Mouse (Mus musculus) mouse embryonic stem cell (cell line): Measurements from ENCODE around the gene Tpgs1.

ENCODE experiments used
- in situ Hi-C, 2 experiments: fragments of 300-500 bp; cut with MboI; formaldehyde crosslinking; loops; 1 replicate in 1 of 2; 3 replicates in 1 of 2; pipeline ENCODE4 v1.14.3; 2019 to 2020; ENCODE audit warnings: low sequenced_read_pairs in 2 of 2, low pct_unique_long_range_greater_than_20kb in 1 of 2, mixed read lengths in 1 of 2; ENCODE audit not compliant: unreplicated experiment in 1 of 2

Gene Tpgs1

DNA sequence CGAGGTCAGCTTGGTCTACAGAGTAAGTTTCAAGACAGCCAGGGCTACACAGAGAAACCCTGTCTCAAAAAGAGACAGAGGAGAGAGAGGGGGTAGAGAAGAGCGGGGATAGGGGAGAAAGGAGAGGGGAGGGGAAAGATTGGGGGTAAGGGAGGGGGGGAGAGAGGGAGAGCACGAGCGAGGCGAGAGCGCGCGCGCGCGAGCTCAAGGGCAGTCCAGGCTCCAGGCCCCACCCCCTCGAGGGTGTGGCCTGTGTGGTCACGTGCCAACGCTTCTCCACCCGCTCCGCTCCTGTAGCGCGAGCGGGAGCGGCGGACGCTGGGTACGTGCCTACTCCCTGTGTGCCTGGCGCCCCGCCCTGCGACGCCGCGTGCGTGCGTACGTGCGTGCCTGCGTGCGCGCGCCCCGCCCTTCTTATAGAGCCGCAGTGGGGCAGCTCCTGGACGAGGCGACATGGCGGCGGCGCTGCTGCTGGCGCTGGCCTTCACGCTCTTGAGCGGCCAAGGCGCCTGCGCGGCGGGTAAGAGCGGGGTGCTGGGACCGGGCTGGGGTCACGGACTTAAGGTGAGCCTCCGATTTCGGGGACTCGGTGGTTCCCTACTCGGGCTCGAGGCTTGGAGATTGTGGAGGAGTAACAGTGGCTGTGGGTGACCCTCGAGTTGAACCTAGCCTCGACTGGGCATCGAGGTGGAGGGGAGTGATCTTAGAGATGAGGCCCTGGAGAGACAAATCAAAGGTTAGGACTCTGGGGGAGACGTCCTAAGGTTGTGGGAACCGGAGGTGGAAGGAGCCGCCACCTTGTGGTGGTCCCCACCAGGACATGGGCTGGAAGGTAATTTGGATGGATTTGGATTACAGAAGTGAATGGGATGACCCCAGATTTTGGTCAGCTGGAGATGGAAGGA is 35.1 kb downstream of the Tpgs1 start, which contains the start of gene Bsg:
Gene Bsg (plus strand): TSS at position 427 of the 905 bp plus-strand sequence.
- in situ Hi-C loops: no loop called here

DNA sequence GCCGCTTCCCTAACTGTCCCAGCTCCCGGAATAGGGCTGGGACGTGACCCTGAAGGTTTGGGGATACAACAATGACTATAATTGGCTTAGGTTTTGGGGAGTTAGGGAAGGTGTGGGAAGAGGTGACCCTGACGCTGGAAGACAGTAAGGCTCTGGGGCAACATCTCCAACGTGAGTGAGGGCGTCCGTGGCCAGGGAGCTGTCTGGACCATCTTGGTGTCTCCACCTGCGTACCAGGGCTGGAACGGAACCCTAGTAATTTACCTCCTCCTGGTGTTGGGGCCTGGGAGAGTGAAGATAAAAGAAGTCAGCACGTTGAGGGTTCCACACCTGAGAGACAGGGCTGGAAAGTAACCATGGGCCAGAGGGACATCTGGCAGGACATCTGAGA is 35.8 kb downstream of the Tpgs1 start:
- in situ Hi-C loops: no loop called here

DNA sequence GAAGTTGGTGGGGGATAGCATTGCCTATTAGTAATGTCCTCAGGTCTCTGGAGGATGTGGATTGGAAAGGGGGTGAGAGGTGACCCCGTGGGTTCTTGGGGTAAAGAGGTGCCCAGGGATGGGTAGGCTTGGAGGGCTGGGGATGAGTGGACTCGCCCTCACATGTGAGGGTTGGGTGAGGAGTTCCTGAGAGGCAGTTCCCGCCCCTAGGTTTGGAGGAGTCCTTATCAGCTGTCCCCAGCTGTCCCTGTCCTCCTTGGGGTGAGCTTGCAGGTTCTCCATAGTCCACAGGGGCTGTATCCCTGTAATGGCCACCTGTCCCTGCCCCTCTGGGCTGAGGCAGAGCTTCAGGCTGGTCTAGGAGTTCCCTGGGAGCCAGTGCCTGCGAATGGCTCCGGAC is 36.8 kb downstream of the Tpgs1 start:
- in situ Hi-C loops: no loop called here

- in situ Hi-C loops: no loop called here
These were observed 37.4 kb downstream of the Tpgs1 start for GRCm38 (mm10) chr10:79706406-79707094.

- in situ Hi-C loops: no loop called here
These were observed 38.0 kb downstream of the Tpgs1 start for GRCm38 (mm10) chr10:79707162-79707561.

- in situ Hi-C loops: no loop called here
These were observed 38.6 kb downstream of the Tpgs1 start for GRCm38 (mm10) chr10:79707759-79708158.

DNA sequence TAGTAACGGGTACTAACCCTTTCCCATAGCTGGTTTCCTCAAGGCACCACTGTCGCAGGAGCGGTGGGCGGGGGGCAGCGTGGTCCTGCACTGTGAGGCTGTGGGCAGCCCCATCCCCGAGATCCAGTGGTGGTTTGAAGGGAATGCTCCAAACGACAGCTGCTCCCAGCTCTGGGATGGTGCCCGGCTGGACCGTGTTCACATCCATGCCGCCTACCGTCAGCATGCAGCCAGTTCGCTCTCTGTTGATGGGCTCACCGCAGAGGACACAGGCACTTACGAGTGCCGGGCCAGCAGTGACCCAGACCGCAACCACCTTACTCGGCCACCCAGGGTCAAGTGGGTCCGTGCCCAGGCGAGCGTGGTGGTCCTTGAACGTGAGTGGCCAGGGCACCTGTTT is 39.5 kb downstream of the Tpgs1 start:
- in situ Hi-C loops: no loop called here

- in situ Hi-C loops: no loop called here
These were observed 40.1 kb downstream of the Tpgs1 start for GRCm38 (mm10) chr10:79709307-79709706.

DNA sequence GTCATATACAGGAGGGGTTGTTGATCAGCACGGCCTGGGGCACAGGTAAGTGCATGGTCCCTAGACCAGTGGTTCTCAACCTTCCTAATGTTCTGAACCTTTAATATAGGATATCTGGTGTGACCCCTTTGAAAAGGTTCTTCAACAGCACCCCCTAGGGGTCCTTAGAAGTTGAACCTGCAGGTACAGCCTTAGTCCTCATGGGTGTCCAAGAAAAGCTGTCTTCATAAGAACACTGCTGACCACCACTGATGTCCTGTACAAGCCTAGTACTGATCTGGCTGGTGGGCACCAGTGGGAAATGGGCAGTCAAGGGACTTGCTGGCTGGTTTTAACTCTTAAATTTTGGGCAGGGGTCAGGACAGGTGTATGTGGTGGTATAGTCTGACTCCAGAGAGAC is 42.9 kb downstream of the Tpgs1 start:
- in situ Hi-C loops: no loop called here

GRCm38 (mm10) chr10:79712499-79713126 is 43.4 kb downstream of the Tpgs1 start:
- in situ Hi-C loops: no loop called here

- in situ Hi-C loops: no loop called here
These were observed 44.0 kb downstream of the Tpgs1 start for GRCm38 (mm10) chr10:79713163-79713562.

DNA sequence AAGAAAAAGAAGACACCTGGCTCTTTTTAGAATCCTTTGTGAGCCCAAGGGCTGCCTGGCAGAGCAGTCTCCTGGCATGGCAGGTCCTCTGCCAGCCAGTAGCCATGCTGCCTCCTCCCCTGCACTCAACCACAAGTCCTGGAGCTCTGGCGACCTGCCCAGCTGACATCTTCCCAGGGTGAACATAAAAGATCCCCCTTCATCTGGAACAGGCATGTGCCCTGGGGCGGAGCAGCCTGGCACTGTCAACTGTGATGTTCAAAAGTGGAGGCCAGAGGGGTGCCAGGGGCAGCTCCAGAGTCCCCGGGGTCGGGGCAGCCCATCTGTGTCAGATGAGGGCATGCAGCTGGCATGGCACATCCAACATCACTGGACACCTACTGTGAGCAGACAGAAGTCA is 45.8 kb downstream of the Tpgs1 start:
- in situ Hi-C loops: no loop called here

GRCm38 (mm10) chr10:79716254-79716987 is 47.3 kb downstream of the Tpgs1 start, which contains the start of gene Hcn2:
Gene Hcn2 (plus strand): TSS chr10:79716634.
- in situ Hi-C loops: no loop called here

- in situ Hi-C loops: no loop called here
These were observed 47.8 kb downstream of the Tpgs1 start for GRCm38 (mm10) chr10:79716988-79717355.

DNA sequence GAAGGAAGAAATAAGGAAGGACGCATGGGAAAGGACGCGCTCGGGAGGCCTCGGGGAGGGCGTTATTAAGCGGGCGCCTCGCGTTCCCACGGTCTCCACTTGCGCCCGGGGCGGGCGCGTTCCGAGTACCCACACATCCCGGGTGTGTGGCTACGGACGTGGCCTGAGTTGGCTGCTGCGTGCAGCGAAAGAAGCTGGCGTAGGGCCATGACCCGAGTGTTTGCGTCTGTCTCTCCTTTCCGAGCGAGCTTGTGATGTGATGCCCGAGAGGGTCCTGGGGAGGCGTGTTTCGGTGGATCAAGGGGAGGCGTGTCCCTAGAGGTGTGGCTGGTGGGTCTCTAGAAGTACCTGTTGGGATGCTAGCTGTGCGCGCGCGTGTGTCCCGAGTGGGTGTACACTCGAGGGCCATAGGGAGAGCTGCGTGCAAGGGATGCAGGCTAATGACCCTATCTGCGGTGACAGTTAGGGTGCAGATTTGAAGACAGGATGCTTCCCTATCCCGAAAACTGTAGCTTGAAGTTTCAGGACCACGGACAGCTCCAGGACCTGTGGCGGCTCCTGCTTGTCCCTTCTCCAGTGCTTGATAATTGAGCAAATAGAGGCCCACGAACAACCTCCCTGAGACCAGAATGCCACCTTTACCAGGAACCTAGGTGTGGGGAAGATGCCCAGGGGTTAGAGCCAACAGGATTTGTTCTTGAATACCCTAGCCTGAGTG is 48.6 kb downstream of the Tpgs1 start:
- in situ Hi-C loops: no loop called here

GRCm38 (mm10) chr10:79721089-79721488 is 51.9 kb downstream of the Tpgs1 start:
- in situ Hi-C loops: no loop called here

DNA sequence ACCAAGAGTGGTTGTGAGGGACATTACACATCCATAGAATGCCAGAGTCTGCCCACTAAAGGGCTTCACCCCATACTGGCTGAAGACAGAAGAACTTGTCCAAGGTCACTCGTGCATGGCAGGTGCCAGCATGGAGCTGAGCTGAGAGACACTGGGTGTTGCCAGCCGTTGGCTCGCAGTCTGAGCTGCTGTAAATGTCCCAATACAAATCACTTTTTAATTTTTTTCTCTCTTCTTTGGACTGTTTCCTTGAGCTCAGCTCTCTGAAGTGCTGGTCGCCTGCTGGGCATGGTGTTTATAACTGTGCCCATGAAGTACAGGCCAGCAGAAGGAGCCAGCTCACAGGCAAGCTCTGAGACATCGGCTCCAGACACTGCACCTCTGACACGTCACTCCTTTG is 53.9 kb downstream of the Tpgs1 start:
- in situ Hi-C loops: no loop called here

DNA sequence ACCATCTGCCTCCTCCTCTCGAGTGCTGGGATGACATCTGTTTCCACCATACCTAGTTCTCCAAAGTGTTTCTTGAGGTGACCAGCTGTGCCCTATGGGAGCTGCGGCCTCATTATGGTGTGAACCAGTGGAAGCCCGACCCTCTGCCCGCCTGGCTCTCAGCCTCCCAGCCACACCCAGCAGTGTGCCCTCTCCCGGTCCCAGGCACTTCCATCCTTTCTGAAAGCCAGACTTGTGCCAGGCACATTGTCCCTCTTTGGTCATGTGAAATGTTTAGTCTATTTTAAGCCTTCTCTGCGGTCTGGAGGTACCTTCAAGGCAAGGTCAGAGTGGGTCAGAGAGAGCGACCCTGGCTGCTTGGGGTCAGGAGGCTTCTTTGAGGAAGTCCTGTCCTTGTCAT is 54.5 kb downstream of the Tpgs1 start:
- in situ Hi-C loops: no loop called here
